Mouse (Mus musculus): ENCODE results near the gene RPS10-NUDT3. TPM values are rescaled to one million over a fixed set of nuclear protein-coding genes. Genes with fewer than 3 reads are reported as not detected.

The RPS10-NUDT3 gene
- polyA plus RNA-seq, 1 experiment from 2014 or later = not detected

DNA sequence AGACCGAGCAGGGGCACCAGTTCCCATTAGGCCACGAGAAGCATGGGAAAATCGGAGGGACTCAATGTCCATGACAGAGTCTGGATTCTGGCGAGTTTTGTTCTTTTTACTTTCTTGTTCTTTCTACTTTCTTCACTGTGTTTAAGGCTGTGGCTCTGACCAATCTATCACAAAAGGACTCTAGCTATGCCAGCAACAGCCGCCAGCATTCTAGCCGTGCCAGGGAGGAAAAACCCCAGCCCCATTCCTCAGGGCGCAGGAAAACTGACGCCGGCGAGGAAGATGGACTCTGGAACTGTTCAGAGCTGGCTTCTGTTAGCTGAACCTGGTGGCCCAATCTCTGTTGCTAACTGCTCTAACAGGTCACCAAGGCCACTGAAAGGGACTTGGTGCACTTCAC is 56.5 kb downstream of the RPS10-NUDT3 start:
- H3K4me1 ChIP-seq (replicated peaks; ENCODE audit: control insufficient read depth, insufficient read depth, low read length) = no peaks in the 10 kb centered on the region
- no peak overlapping the region for H3K4me3 ChIP-seq (ENCODE audit: low read depth, low read length)
- H3K36me3 ChIP-seq (ENCODE audit: control insufficient read depth, insufficient read depth, low read length) = peaks cover 9% of the 10 kb centered on the region
- no peak for ATAC-seq (ENCODE audit: low FRiP score)
- H3K4me2 ChIP-seq (replicated peaks; ENCODE audit: low read depth, low read length) = no peak overlapping the region
- 95% methylated on average over 10 of the region's 10 CpGs for WGBS
- no peak for DNase-seq (ENCODE audit: low spot score)
- no peaks in the 10 kb centered on the region for H3K27me3 ChIP-seq (ENCODE audit: control insufficient read depth, insufficient read depth, low read length)
- no peak overlapping the region for H3K9ac ChIP-seq (ENCODE audit: low read depth, low read length)
- no peak overlapping the region for H3K27ac ChIP-seq (ENCODE audit: low read depth, low read length)
- no peaks in the 10 kb centered on the region for H3K9me3 ChIP-seq (ENCODE audit: control insufficient read depth, low read length)

DNA sequence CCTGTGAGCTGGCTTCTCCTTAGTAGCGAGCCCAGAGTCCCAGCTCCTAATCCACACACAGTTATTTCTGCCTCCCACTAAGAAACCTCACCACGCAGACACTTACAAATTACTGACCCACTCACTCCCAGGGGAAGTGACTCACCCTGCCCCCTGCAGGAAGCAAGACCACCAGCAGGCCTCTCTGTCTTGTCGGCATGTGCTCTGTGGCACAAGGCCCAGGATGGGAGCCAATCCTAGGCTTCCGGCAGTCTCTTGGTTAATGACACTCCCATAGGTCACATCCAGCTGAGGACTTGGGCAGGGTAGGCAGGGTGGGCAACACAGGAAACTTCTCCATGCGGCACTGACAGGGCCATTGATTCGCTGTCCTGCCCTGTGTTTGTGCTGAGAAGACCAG is 57.6 kb downstream of the RPS10-NUDT3 start:
- H3K4me2 ChIP-seq (replicated peaks; ENCODE audit: low read depth, low read length) = no peak overlapping the region
- DNase-seq (ENCODE audit: low spot score) (peak; percentile 30), ATAC-seq (ENCODE audit: low FRiP score) (no peak)
- WGBS = 78% methylated on average over 6 of the region's 6 CpGs
- H3K36me3 ChIP-seq (ENCODE audit: control insufficient read depth, insufficient read depth, low read length) = peaks cover 9% of the 10 kb centered on the region
- no peaks in the 10 kb centered on the region for H3K27me3 ChIP-seq (ENCODE audit: control insufficient read depth, insufficient read depth, low read length)
- H3K4me1 ChIP-seq (replicated peaks; ENCODE audit: control insufficient read depth, insufficient read depth, low read length) = no peaks in the 10 kb centered on the region
- H3K27ac ChIP-seq (ENCODE audit: low read depth, low read length) = no peak overlapping the region
- no peak overlapping the region for H3K4me3 ChIP-seq (ENCODE audit: low read depth, low read length)
- no peaks in the 10 kb centered on the region for H3K9me3 ChIP-seq (ENCODE audit: control insufficient read depth, low read length)
- H3K9ac ChIP-seq (ENCODE audit: low read depth, low read length) = no peak overlapping the region

DNA sequence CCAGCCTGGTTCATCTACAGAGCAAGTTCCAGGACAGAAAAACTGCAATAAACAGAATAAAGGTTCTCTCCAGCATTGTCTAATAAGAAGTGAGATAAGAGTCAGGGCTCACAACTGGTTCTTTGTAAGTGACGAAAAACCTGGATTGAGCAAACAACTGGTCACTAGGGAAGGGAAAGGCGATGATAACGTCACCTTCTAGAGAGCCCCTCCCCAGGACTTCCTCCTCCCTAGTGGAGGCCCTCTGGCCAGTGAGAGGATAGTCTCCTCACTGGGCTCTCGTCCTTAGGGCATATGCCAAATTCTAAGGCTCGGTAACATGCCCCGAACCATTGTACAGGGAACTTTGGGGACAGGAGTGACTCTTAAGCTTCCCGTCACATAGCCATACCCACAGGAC is 59.0 kb downstream of the RPS10-NUDT3 start:
- H3K9ac ChIP-seq (ENCODE audit: low read depth, low read length) = no peak overlapping the region
- H3K4me1 ChIP-seq (replicated peaks; ENCODE audit: control insufficient read depth, insufficient read depth, low read length) = no peaks in the 10 kb centered on the region
- no peaks in the 10 kb centered on the region for H3K27me3 ChIP-seq (ENCODE audit: control insufficient read depth, insufficient read depth, low read length)
- WGBS = 96% methylated on average over 7 of the region's 7 CpGs
- H3K4me2 ChIP-seq (replicated peaks; ENCODE audit: low read depth, low read length) = no peak overlapping the region
- no peaks in the 10 kb centered on the region for H3K9me3 ChIP-seq (ENCODE audit: control insufficient read depth, low read length)
- H3K27ac ChIP-seq (ENCODE audit: low read depth, low read length) = no peak overlapping the region
- DNase-seq (ENCODE audit: low spot score) (no peak), ATAC-seq (ENCODE audit: low FRiP score) (no peak)
- H3K36me3 ChIP-seq (ENCODE audit: control insufficient read depth, insufficient read depth, low read length) = peaks cover 3% of the 10 kb centered on the region
- no peak overlapping the region for H3K4me3 ChIP-seq (ENCODE audit: low read depth, low read length)

DNA sequence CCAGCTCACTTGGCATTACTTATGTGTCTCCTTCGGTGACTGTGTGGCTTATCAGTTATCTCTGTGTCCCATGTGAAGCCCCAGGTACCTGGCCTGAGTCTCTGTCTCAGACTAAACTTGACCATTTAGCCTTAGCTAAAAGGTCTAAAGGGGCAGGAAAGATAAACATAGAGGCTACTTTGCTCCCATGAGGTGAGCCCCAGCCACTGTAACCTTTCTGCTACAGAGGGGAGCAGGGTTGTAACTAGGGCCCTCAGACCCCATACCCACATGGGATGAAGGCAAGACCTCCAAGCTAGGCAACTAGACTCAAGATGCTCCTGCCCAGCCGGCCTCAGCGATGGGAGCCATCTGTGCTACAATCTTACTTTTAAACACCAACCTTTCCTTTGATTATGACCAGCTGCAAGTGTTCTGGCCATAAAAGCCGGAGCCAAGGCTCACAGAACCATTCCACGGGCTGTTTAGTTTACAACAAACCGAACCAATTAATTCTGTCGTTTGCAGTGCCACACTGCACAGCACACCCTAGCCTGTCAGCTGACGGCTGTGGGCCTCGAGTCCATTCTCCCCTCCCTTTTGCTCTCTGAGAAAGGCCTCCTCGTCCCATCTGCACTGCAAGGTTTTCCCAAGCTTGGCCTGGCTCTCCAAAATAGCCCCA is 59.8 kb downstream of the RPS10-NUDT3 start:
- Histone ChIP-seq H3K27ac (ENCODE audit: low read depth, low read length) (no peak overlapping the region), H3K27me3 (ENCODE audit: control insufficient read depth, insufficient read depth, low read length) (no peaks in the 10 kb centered on the region), H3K9ac (ENCODE audit: low read depth, low read length) (no peak overlapping the region), H3K36me3 (ENCODE audit: control insufficient read depth, insufficient read depth, low read length) (peaks cover 3% of the 10 kb centered on the region), H3K4me2 (replicated peaks; ENCODE audit: low read depth, low read length) (no peak overlapping the region), H3K4me3 (ENCODE audit: low read depth, low read length) (no peak overlapping the region), H3K9me3 (ENCODE audit: control insufficient read depth, low read length) (no peaks in the 10 kb centered on the region), H3K4me1 (replicated peaks; ENCODE audit: control insufficient read depth, insufficient read depth, low read length) (no peaks in the 10 kb centered on the region)
- 91% methylated on average over 10 of the region's 10 CpGs for WGBS
- no peak for DNase-seq (ENCODE audit: low spot score)
- ATAC-seq (ENCODE audit: low FRiP score) = no peak

DNA sequence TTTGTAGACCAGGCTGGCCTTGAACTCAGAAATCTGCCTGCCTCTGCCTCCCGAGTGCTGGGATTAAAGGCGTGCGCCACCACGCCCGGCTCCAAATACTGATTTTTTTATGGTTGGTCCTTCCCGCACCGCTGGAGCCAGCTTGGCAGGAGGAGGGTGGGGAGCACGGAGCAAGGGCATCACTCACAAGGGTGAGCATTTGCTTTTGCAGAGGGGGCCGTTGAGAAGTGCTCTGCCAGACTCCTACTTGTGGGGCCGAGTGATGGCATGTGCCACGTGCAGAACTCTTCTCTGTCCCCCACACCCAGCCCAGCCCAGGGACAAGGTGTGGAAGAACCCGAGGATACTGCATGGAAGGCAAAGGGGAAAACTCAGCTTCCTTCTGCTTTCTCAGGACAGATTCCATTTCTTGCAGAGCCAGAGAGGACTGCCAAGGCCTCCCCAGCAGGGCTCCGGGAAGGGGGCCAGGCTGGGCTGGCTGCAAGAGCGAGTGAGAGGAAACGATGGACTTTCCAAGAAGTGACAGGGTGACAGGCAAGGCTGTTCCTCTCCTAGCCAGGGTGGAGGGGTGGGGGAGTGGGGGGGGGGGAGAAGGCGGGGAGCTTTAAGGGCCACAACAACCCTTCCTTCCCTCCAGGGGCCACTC is 60.4 kb downstream of the RPS10-NUDT3 start:
- Histone ChIP-seq H3K9ac (ENCODE audit: low read depth, low read length) (no peak overlapping the region), H3K4me1 (replicated peaks; ENCODE audit: control insufficient read depth, insufficient read depth, low read length) (no peaks in the 10 kb centered on the region), H3K27me3 (ENCODE audit: control insufficient read depth, insufficient read depth, low read length) (no peaks in the 10 kb centered on the region), H3K9me3 (ENCODE audit: control insufficient read depth, low read length) (no peaks in the 10 kb centered on the region), H3K36me3 (ENCODE audit: control insufficient read depth, insufficient read depth, low read length) (peaks cover 3% of the 10 kb centered on the region), H3K27ac (ENCODE audit: low read depth, low read length) (no peak overlapping the region), H3K4me3 (ENCODE audit: low read depth, low read length) (no peak overlapping the region), H3K4me2 (replicated peaks; ENCODE audit: low read depth, low read length) (no peak overlapping the region)
- DNase-seq (ENCODE audit: low spot score) (no peak), ATAC-seq (ENCODE audit: low FRiP score) (no peak)
- WGBS = 95% methylated on average over 15 of the region's 16 CpGs

DNA sequence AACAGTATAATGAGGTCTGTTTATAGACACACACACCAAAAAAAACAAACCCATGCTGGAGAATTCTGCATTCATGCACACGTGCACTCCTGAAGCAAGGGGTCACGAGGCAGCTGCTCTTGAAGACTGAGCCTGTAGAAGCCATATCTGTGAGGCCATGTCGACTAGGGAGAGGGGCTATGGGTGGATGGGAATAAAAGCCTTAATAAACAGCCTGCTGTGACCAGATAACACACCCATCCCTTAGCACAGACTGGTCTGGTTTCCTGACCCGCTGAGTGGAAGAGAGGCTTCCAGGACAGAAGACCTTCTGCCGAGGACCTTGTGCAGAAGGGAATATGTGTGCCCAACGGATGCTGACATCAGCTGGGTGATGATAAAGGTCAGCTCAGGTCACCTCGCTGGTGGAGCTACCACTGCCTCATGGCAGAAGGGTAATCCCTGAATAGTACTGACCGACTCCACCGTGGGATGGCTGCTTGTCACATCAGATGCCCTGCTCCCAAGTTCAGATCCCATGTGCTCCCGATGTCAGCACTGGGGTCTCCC is 61.2 kb downstream of the RPS10-NUDT3 start:
- H3K36me3 ChIP-seq (ENCODE audit: control insufficient read depth, insufficient read depth, low read length) = no peaks in the 10 kb centered on the region; the same call in 1 of the 2 replicates
- 86% methylated on average over 10 of the region's 10 CpGs for WGBS
- H3K4me1 ChIP-seq (replicated peaks; ENCODE audit: control insufficient read depth, insufficient read depth, low read length) = no peaks in the 10 kb centered on the region
- H3K27me3 ChIP-seq (ENCODE audit: control insufficient read depth, insufficient read depth, low read length) = no peaks in the 10 kb centered on the region
- no peak overlapping the region for H3K4me3 ChIP-seq (ENCODE audit: low read depth, low read length)
- no peak for ATAC-seq (ENCODE audit: low FRiP score)
- H3K27ac ChIP-seq (ENCODE audit: low read depth, low read length) = no peak overlapping the region
- DNase-seq (ENCODE audit: low spot score) = no peak
- H3K4me2 ChIP-seq (replicated peaks; ENCODE audit: low read depth, low read length) = no peak overlapping the region
- H3K9ac ChIP-seq (ENCODE audit: low read depth, low read length) = no peak overlapping the region
- no peaks in the 10 kb centered on the region for H3K9me3 ChIP-seq (ENCODE audit: control insufficient read depth, low read length)

DNA sequence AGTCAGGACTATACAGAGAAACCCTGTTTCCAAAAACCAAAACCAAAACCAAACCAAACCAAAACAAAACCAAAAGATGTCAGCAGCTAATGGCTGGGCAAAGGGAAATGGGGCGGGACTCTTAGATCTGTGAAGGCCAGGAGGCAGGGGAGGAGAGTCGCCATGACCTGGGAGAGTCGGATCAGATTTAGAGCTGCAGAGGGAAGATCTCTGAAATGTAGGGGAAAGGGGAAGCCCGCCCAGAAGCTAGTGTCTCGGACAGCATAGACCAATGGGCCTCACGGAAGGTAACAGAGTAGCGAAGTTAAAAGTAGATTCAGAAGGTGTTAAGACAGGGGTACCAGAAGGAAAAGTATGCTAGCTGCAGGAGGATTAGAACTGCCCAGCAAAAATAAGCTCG is 63.7 kb downstream of the RPS10-NUDT3 start:
- Histone ChIP-seq H3K36me3 (ENCODE audit: control insufficient read depth, insufficient read depth, low read length) (no peaks in the 10 kb centered on the region; the same call in 1 of the 2 replicates), H3K27me3 (ENCODE audit: control insufficient read depth, insufficient read depth, low read length) (no peaks in the 10 kb centered on the region), H3K4me3 (ENCODE audit: low read depth, low read length) (no peak overlapping the region), H3K9ac (ENCODE audit: low read depth, low read length) (no peak overlapping the region), H3K4me1 (replicated peaks; ENCODE audit: control insufficient read depth, insufficient read depth, low read length) (no peaks in the 10 kb centered on the region), H3K27ac (ENCODE audit: low read depth, low read length) (no peak overlapping the region), H3K9me3 (ENCODE audit: control insufficient read depth, low read length) (no peaks in the 10 kb centered on the region), H3K4me2 (replicated peaks; ENCODE audit: low read depth, low read length) (no peak overlapping the region)
- DNase-seq (ENCODE audit: low spot score) (no peak), ATAC-seq (ENCODE audit: low FRiP score) (no peak)
- WGBS = 85% methylated on average over 8 of the region's 8 CpGs

DNA sequence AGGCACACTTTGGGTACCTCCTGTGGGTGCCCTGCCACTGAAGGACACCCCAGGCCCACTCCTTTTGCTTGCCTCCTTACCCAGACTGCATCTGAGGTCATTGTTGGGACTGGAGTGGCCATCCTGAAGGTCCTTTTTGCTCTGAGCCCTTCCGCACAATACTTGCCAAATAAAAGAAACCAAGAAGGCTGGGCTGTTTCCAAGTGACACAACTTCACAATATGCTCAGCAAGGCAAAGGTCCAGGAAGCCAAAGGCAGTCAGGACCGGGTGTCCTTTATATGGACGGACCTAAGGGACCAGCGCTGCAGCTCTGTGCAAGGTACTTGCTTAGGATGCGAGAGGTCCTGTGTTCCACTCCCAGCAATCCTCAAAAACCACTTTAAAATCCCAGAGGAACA is 66.8 kb downstream of the RPS10-NUDT3 start:
- Histone ChIP-seq H3K36me3 (ENCODE audit: control insufficient read depth, insufficient read depth, low read length) (no peaks in the 10 kb centered on the region), H3K4me3 (ENCODE audit: low read depth, low read length) (no peak overlapping the region), H3K27ac (ENCODE audit: low read depth, low read length) (no peak overlapping the region), H3K9ac (ENCODE audit: low read depth, low read length) (no peak overlapping the region), H3K4me2 (replicated peaks; ENCODE audit: low read depth, low read length) (no peak overlapping the region), H3K9me3 (ENCODE audit: control insufficient read depth, low read length) (no peaks in the 10 kb centered on the region), H3K4me1 (replicated peaks; ENCODE audit: control insufficient read depth, insufficient read depth, low read length) (peaks cover 6% of the 10 kb centered on the region; the same call in 1 of the 2 replicates), H3K27me3 (ENCODE audit: control insufficient read depth, insufficient read depth, low read length) (no peaks in the 10 kb centered on the region)
- WGBS = 90% methylated on average over 5 of the region's 5 CpGs
- DNase-seq (ENCODE audit: low spot score) (no peak), ATAC-seq (ENCODE audit: low FRiP score) (no peak)

DNA sequence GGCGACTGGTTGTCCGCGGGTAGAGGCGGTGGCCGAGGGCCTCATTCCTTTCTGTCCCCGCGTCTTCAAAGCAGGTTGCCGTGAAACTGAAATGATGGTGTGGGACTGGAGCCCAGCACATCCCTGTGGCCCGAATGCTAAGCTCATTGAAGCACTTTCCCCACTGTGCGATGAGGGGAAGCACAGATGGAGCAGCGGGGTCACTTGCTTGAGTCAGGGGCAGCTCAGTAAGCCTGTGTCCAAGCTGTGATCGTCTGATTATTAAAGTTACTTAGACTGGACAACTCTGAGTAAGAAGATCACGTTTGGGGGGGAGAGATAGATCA is 69.1 kb downstream of the RPS10-NUDT3 start:
- WGBS = 1% methylated on average over 12 of the region's 13 CpGs
- H3K9ac ChIP-seq (ENCODE audit: low read depth, low read length) = peak overlapping the region; percentile 69
- H3K36me3 ChIP-seq (ENCODE audit: control insufficient read depth, insufficient read depth, low read length) = no peaks in the 10 kb centered on the region
- no peaks in the 10 kb centered on the region for H3K27me3 ChIP-seq (ENCODE audit: control insufficient read depth, insufficient read depth, low read length)
- H3K27ac ChIP-seq (ENCODE audit: low read depth, low read length) = no peak overlapping the region
- H3K4me2 ChIP-seq (replicated peaks; ENCODE audit: low read depth, low read length) = peak overlapping the region; percentile 69
- H3K4me3 ChIP-seq (ENCODE audit: low read depth, low read length) = peak overlapping the region; percentile 38
- H3K4me1 ChIP-seq (replicated peaks; ENCODE audit: control insufficient read depth, insufficient read depth, low read length) = peaks cover 6% of the 10 kb centered on the region; the same call in 1 of the 2 replicates
- DNase-seq (ENCODE audit: low spot score) = no peak
- H3K9me3 ChIP-seq (ENCODE audit: control insufficient read depth, low read length) = no peaks in the 10 kb centered on the region
- no peak; the same call in 1 of the 2 replicates for ATAC-seq (ENCODE audit: low FRiP score)
